Mouse (Mus musculus): ENCODE data around the gene Cacna1s.

Cacna1s gene

GRCm38 (mm10) chr1:136052547-136052946, at the start of gene Cacna1s:
Cacna1s (plus strand) TSS chr1:136052750.
- no peak for DNase-seq (ENCODE audit: low spot score in 2 of 2)

- DNase-seq (ENCODE audit: low spot score in 2 of 2), result no peak
Measured at GRCm38 (mm10) chr1:136006292-136006748, 46.2 kb upstream of the Cacna1s start, which contains the start of gene Igfn1. Igfn1 (minus strand) TSS chr1:136006342.

DNA sequence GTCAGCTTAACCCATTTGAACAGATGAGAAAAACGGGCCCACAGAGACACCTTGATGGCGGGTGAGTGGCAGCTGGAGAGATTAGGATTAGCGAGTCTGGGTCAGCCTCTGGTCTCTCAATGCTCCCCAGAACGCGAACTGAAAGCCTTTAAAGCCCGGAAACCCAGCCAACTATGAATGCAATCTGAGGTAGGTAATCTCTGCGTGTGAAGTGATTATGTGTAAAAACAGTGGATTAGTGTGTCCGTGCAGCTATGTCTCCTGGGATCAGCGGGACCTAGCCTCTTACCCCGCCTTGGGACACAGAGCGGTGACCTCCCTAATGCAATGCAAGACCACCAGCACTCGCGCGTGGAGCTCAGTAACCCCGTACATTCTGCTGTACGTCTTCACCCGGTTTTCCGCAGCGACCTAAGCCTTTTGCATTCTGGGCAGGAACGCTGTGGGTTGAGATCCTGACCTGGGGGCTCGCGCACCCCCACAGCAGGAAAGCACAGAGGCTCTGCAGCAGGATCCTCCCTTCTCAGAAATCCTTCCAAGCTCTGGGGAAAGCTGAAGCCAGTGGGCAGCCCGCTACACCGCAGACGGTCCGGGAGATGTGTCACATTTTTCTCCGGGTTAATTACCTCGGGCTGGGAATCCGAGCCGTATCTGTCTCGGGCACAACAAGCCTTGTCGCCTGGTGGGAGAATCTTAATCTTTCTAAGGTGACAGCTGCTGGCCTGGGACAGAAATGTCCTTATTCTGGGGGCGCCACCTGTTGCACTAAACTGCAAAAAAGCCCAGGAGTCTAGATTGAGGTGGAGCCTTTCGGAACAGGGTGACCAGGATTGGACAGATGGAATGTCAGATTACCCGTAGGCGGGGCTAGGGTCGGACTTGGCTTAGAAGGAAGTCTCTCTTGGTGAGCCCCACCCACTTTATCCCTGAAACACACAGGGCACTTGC, 45.1 kb upstream of the Cacna1s start, which contains the start of gene Tmem9:
Gene Tmem9 (plus strand): TSS at position 940 of the 948 bp plus-strand sequence.
- peak; percentile 30 to 35 for DNase-seq (ENCODE audit: low spot score in 2 of 2)

DNA sequence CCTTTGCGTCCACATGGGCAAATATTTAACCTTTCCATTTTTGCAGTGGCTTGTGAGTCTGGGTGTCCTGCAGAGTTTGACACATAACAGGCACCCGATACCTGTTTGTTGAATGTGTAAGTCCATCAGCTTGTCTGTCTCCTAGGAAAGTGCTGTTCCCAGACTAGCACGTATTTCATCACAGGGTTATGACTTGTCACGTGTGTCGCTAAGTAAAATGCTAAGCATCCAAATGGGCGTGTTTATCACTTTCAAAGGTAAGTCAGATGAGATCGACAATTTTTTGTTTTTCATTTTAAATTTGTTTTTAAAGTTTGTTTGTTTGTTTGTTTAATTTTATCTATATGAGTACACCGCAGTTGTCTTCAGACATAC, 44.4 kb upstream of the Cacna1s start:
- DNase-seq (ENCODE audit: low spot score in 2 of 2), result no peak

DNA sequence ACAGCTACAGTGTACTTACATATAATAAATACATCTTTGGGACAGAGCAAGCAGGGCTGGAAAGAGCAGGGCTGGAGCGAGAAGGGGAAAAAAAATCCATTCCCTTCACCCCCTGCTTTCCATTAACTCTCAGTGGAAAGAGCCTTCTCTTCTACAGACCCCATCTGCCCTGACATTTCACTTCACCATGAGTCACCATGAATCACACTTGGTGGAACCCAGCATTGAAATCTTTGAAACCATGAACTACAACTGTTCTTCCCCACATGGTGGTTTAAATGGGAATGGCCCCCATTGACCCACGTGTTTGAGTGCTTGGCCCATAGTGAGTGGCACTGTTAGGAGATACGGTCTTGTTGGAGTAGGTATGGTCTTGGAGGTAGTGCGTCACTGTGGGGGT, 42.3 kb upstream of the Cacna1s start:
- DNase-seq (ENCODE audit: low spot score in 2 of 2), result no peak

- DNase-seq (ENCODE audit: low spot score in 2 of 2), result no peak
Measured at GRCm38 (mm10) chr1:136013513-136013912, 39.0 kb upstream of the Cacna1s start.

- no peak for DNase-seq (ENCODE audit: low spot score in 2 of 2)
Measured at GRCm38 (mm10) chr1:136014796-136015502, 37.6 kb upstream of the Cacna1s start.

- no peak for DNase-seq (ENCODE audit: low spot score in 2 of 2)
Measured at GRCm38 (mm10) chr1:136017307-136017706, 35.2 kb upstream of the Cacna1s start.

DNA sequence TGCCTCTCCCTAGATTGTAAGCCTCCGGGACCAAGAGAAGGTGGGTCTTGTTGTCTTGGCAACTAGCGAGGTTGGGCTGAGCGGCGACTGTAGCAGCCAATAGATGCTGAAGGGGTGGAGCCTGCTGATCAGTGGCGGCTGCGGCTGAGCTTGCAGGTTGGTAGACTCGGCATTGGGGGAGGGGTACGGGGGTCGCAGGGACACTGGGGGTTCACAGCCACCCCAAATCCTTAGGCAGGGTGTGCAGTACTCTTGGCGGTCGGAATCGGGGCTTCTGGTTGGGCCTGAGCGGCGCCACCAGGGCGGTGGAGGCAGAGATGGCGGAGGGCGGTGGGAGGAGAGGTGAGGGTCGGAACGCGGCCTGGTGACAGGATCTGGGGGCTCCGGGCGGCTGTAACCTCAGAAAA, 34.6 kb upstream of the Cacna1s start:
- peak; percentile 90 to 91 for DNase-seq (ENCODE audit: low spot score in 2 of 2)

DNA sequence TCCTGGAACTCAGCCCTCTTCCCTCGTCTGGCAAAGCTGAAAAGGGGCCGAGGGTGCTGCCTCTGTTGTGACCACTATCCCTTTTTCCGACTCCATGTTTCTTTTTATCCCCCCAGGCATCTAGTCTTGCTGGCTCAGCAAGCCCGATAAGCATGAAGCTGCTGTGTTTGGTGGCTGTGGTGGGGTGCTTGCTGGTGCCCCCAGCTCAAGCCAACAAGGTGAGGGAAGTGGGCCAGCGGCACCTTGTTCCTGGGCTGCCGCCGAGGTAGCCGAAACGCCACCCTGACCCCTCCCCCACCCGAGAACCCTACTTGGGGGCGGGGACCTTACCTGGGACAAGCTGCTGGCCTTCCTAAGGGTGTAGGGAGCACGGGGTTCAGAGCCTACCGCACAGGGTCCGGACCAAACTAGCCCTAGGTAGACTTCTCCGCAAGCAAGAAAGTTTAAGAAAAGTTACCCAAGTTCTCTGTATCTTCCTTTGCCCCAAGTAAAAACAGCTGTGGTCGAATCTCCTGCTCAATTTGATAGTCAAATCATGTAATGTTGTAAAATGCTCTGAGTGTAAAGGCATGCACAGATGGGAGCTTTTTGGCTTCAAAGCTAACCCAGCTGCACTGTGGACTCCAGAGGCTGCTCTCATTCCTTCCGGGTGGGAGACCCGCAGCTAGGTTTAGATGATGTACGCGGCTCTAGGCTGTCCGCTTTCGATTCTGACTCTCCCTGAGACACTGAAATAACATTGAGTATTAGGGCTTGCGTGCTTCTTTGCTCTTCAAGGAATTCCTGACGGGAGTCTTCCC, 34.0 kb upstream of the Cacna1s start:
- no peak for DNase-seq (ENCODE audit: low spot score in 2 of 2)

GRCm38 (mm10) chr1:136030201-136030600, 22.3 kb upstream of the Cacna1s start:
- DNase-seq (ENCODE audit: low spot score in 2 of 2), result no peak

DNA sequence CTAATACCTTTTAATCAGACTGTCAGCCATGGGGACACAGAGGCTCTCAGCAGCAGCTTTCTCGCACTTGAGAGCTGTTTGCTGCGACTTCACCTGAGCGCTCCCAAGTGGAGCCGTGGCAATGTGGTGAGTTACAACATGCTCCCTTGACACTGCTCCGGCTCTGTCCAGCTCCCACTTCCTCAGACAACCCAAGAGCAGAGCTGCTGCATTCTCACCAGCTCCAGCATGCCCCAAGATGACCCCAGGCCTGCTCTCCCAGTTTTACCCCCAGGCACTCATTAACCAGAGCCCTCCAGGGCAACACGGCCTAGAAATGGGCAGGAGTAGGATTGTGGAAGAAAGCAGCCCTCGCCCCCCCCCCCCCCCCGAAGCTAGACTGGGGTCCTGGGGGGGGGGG, 20.9 kb upstream of the Cacna1s start:
- DNase-seq (ENCODE audit: low spot score in 2 of 2), result no peak

DNA sequence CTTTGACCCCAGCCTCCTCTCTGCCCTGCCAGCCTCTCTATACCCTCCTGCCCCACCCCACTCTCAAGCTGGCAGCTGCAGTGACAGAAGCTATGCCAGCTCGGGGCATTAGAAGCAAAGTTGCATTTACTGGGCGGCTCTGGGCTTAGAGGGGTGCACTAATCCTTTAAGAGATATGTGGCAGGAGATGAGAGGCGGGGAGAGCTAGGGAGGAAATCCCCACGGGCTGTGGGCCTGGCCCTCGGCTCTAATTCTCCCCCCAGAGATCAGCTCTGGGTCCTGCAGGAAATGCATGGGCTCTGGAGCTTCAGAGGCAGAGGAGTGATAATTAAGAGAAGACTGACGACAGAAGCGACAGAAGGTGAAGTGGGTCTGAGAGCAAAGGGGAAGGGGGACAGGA, 19.6 kb upstream of the Cacna1s start:
- DNase-seq (ENCODE audit: low spot score in 2 of 2), result no peak

- no peak for DNase-seq (ENCODE audit: low spot score in 2 of 2)
Measured at GRCm38 (mm10) chr1:136038746-136039538, 13.6 kb upstream of the Cacna1s start.

- no peak for DNase-seq (ENCODE audit: low spot score in 2 of 2)
Measured at GRCm38 (mm10) chr1:136040452-136040851, 12.1 kb upstream of the Cacna1s start.

DNA sequence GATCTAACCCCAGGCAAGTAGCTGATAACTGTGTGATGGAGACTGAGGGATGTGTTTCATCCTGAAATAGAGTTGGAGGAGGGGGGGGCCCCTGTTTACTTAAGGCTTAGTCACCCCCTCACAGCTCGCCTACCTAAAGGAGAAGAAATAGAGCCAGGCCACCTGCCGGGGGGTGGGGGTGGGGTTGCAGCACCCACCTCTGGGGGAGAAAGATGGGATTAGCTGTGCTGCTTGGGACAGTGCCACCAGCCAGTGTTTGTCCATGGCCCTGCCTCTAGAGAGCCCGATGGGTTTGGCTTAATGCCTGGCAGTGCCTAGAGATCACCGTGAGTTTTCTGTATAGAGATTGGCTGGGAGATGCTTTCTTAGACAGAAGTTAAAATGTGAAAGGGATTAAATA, 11.7 kb upstream of the Cacna1s start:
- no peak for DNase-seq (ENCODE audit: low spot score in 2 of 2)

DNA sequence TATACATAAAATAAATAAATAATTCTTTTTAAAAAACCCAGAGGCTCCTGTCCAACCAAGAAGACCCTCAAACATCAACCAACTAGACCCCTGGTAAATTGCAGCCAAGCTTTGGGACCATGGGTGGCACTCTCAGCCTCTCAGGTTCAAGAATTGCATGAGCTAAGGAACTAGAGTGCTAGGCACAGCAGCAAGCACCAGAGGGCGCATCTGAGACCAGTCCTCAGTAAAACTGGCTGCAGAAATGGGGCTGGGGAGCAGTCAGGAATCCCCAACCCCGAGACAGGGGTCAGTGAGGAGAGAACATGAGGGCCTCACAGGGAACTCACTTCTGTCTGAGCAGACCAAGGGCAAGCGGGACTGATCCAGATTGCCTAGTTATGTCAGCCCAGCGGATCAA, 6.8 kb upstream of the Cacna1s start:
- DNase-seq (ENCODE audit: low spot score in 2 of 2), result peak; percentile 44 to 69

DNA sequence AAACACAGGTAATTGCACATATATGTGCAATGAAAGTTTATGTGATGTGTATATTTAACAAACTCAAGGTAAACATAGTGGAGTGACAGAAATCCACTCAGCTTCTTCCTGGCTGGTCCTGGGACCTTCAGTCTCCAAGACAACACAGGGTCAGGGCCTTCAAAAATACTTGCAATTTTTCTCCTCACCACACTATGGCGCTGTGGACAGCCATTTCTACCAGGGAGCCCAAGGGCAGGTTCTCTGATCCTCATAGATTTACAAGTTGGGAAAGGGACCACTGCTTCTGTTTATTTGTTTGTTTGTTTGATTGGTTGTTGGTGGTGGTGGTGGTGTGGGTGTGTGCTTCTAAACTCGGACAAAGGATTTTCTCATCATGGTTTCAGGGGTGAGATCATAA, 5.1 kb upstream of the Cacna1s start:
- no peak for DNase-seq (ENCODE audit: low spot score in 2 of 2)

GRCm38 (mm10) chr1:136047894-136048293, 4.7 kb upstream of the Cacna1s start:
- DNase-seq (ENCODE audit: low spot score in 2 of 2), result no peak

- no peak for DNase-seq (ENCODE audit: low spot score in 2 of 2)
Measured at GRCm38 (mm10) chr1:136050312-136051012, 2.1 kb upstream of the Cacna1s start, which contains the start of gene Ascl5. Ascl5 (plus strand) TSS chr1:136050804.
